Mouse (Mus musculus) MEL (cell line): ENCODE measurements around the gene Lrp4. TPM values are rescaled to one million over a fixed set of nuclear protein-coding genes. Genes with fewer than 3 reads are reported as not detected.
A peak's percentile ranks its signal among the peaks of the same experiment; 100 is the strongest.

ENCODE experiments used
- DNase-seq: peaks from one replicate; pipeline ENCODE4 v3.0.0; 2011; ENCODE audit warnings: low read depth, low spot score
- H3K27ac ChIP-seq: 2 replicates; pipeline ENCODE4 v1.5.1; 2012; ENCODE audit warnings: low read depth, mild to moderate bottlenecking, control low read depth, low read length, moderate library complexity; ENCODE audit not compliant: control insufficient read depth
- H3K27me3 ChIP-seq, 2 experiments: fragments of 150-350 bp in 1 of 2; sonication (generic) in 1 of 2; 2 replicates each; pipeline ENCODE4 v1.6.1; 2012; ENCODE audit warnings: low read length in 2 of 2, mild to moderate bottlenecking in 2 of 2, improper control_type of control experiment in 1 of 2, moderate library complexity in 1 of 2; ENCODE audit not compliant: insufficient read depth in 2 of 2, control insufficient read depth in 1 of 2
- H3K36me3 ChIP-seq, 2 experiments: 2 replicates each; pipeline ENCODE4 v1.6.1; 2012 to 2014; ENCODE audit warnings: low read length in 2 of 2, improper control_type of control experiment in 1 of 2, inconsistent platforms in 1 of 2, mild to moderate bottlenecking in 1 of 2; ENCODE audit not compliant: insufficient read depth in 2 of 2, control insufficient read depth in 1 of 2
- H3K4me1 ChIP-seq, 2 experiments: fragments of 150-350 bp in 1 of 2; sonication (generic) in 1 of 2; 2 replicates each; pipeline ENCODE4 v1.6.1; 2012; ENCODE audit warnings: low read length in 2 of 2, improper control_type of control experiment in 1 of 2, mild to moderate bottlenecking in 1 of 2; ENCODE audit not compliant: insufficient read depth in 2 of 2, control insufficient read depth in 1 of 2
- H3K4me3 ChIP-seq, 2 experiments: fragments of 150-350 bp in 1 of 2; sonication (generic) in 1 of 2; 2 replicates each; pipeline ENCODE4 v1.5.1; 2012; ENCODE audit warnings: low read depth in 2 of 2, low read length in 2 of 2, mild to moderate bottlenecking in 2 of 2, moderate library complexity in 2 of 2, control low read depth in 1 of 2, improper control_type of control experiment in 1 of 2; ENCODE audit not compliant: control insufficient read depth in 1 of 2, insufficient read depth in 1 of 2
- H3K79me2 ChIP-seq: 2 replicates; pipeline ENCODE4 v1.6.1; 2012; ENCODE audit warnings: mild to moderate bottlenecking, low read length, moderate library complexity; ENCODE audit not compliant: control insufficient read depth, poor library complexity, insufficient read depth
- H3K9ac ChIP-seq: 2 replicates; pipeline ENCODE4 v1.6.1; 2012; ENCODE audit warnings: low read depth, mild to moderate bottlenecking, control low read depth, low read length, moderate library complexity; ENCODE audit not compliant: control insufficient read depth, poor library complexity, severe bottlenecking
- H3K9me3 ChIP-seq: fragments of 150-350 bp; sonication (generic); replicated peaks from 2 replicates; pipeline ENCODE4 v1.6.1; 2012; ENCODE audit warnings: mild to moderate bottlenecking, low read length, improper control_type of control experiment, moderate library complexity; ENCODE audit not compliant: insufficient read depth
- BHLHE40 ChIP-seq: IDR thresholded peaks from 2 replicates; pipeline ENCODE4 v1.6.1; 2012; ENCODE audit warnings: low read depth, mild to moderate bottlenecking, inconsistent platforms, low read length, improper control_type of control experiment, borderline replicate concordance
- CHD1 ChIP-seq: IDR thresholded peaks from 2 replicates; pipeline ENCODE4 v1.6.1; 2012; ENCODE audit warnings: low read depth, mild to moderate bottlenecking, inconsistent platforms, low read length, improper control_type of control experiment
- CHD2 ChIP-seq: IDR thresholded peaks from 2 replicates; pipeline ENCODE4 v1.6.1; 2011; ENCODE audit warnings: low read length, improper control_type of control experiment
- CTCF ChIP-seq, 3 experiments: IDR thresholded peaks in 2 of 3; conservative IDR thresholded peaks in 1 of 3; 2 replicates each; pipeline ENCODE4 v1.5.1; 2011 to 2012; ENCODE audit warnings: low read length in 3 of 3, low read depth in 2 of 3, mild to moderate bottlenecking in 2 of 3, improper control_type of control experiment in 1 of 3, inconsistent platforms in 1 of 3, mixed read lengths in 1 of 3, moderate library complexity in 1 of 3; ENCODE audit not compliant: control insufficient read depth in 1 of 3, insufficient read depth in 1 of 3, poor library complexity in 1 of 3, severe bottlenecking in 1 of 3
- E2F4 ChIP-seq: IDR thresholded peaks from 2 replicates; pipeline ENCODE4 v1.6.1; 2011; ENCODE audit warnings: low read depth, low read length, improper control_type of control experiment, borderline replicate concordance
- ELF1 ChIP-seq: IDR thresholded peaks from 2 replicates; pipeline ENCODE4 v1.6.1; 2014; ENCODE audit warnings: low read depth, mild to moderate bottlenecking, inconsistent platforms, low read length, improper control_type of control experiment, moderate library complexity
- EP300 ChIP-seq, 2 experiments: IDR thresholded peaks; 2 replicates each; pipeline ENCODE4 v1.6.1; 2011; ENCODE audit warnings: improper control_type of control experiment in 2 of 2, low read length in 2 of 2, low read depth in 1 of 2, mild to moderate bottlenecking in 1 of 2
- ETS1 ChIP-seq: IDR thresholded peaks from 2 replicates; pipeline ENCODE4 v1.6.1; 2012; ENCODE audit warnings: low read depth, mild to moderate bottlenecking, inconsistent platforms, low read length, improper control_type of control experiment, moderate library complexity
- GABPA ChIP-seq: IDR thresholded peaks from 2 replicates; pipeline ENCODE4 v1.6.1; 2012; ENCODE audit warnings: low read depth, mild to moderate bottlenecking, inconsistent platforms, low read length, improper control_type of control experiment, moderate library complexity
- GATA1 ChIP-seq: IDR thresholded peaks from 2 replicates; pipeline ENCODE4 v1.6.1; 2011; ENCODE audit warnings: low read depth, low read length, improper control_type of control experiment
- HCFC1 ChIP-seq: IDR thresholded peaks from 2 replicates; pipeline ENCODE4 v1.6.1; 2012; ENCODE audit warnings: low read depth, mild to moderate bottlenecking, inconsistent platforms, low read length, improper control_type of control experiment, moderate library complexity
- JUND ChIP-seq: IDR thresholded peaks from 2 replicates; pipeline ENCODE4 v1.6.1; 2011; ENCODE audit warnings: low read depth, mild to moderate bottlenecking, improper control_type of control experiment, low read length
- KAT2A ChIP-seq: conservative IDR thresholded peaks from 2 replicates; pipeline ENCODE4 v1.6.1; 2012; ENCODE audit warnings: low read depth, low read length, improper control_type of control experiment, inconsistent platforms
- MAFK ChIP-seq: IDR thresholded peaks from 2 replicates; pipeline ENCODE4 v1.6.1; 2011; ENCODE audit warnings: low read depth, mild to moderate bottlenecking, low read length, improper control_type of control experiment, borderline replicate concordance
- MAX ChIP-seq: IDR thresholded peaks from 2 replicates; pipeline ENCODE4 v1.6.1; 2011; ENCODE audit warnings: low read length, improper control_type of control experiment
- MAZ ChIP-seq: IDR thresholded peaks from 2 replicates; pipeline ENCODE4 v1.6.1; 2012; ENCODE audit warnings: low read depth, mild to moderate bottlenecking, inconsistent platforms, low read length, improper control_type of control experiment
- MEF2A ChIP-seq: IDR thresholded peaks from 2 replicates; pipeline ENCODE4 v1.6.1; 2014; ENCODE audit warnings: low read depth, mild to moderate bottlenecking, inconsistent platforms, low read length, improper control_type of control experiment; ENCODE audit not compliant: poor library complexity, insufficient replicate concordance, severe bottlenecking; ENCODE audit errors: extremely low read depth
- MXI1 ChIP-seq: IDR thresholded peaks from 2 replicates; pipeline ENCODE4 v1.6.1; 2011; ENCODE audit warnings: mild to moderate bottlenecking, low read depth, low read length, improper control_type of control experiment
- MYB ChIP-seq: IDR thresholded peaks from 2 replicates; pipeline ENCODE4 v1.6.1; 2011; ENCODE audit warnings: mild to moderate bottlenecking, low read depth, low read length, improper control_type of control experiment
- MYC ChIP-seq: IDR thresholded peaks from 2 replicates; pipeline ENCODE4 v1.6.1; 2011; ENCODE audit warnings: low read depth, mild to moderate bottlenecking, low read length, improper control_type of control experiment, moderate library complexity
- NELFE ChIP-seq: IDR thresholded peaks from 2 replicates; pipeline ENCODE4 v1.6.1; 2011; ENCODE audit warnings: low read depth, low read length, improper control_type of control experiment
- NRF1 ChIP-seq: IDR thresholded peaks from 2 replicates; pipeline ENCODE4 v1.6.1; 2014; ENCODE audit warnings: low read depth, mild to moderate bottlenecking, inconsistent platforms, low read length, improper control_type of control experiment, moderate library complexity; ENCODE audit not compliant: poor library complexity, insufficient read depth, severe bottlenecking
- POLR2A ChIP-seq, 2 experiments: IDR thresholded peaks; 2 replicates each; pipeline ENCODE4 v1.6.1; 2011 to 2012; ENCODE audit warnings: low read length in 2 of 2, mild to moderate bottlenecking in 2 of 2, control low read depth in 1 of 2, improper control_type of control experiment in 1 of 2, low read depth in 1 of 2, moderate library complexity in 1 of 2; ENCODE audit not compliant: control insufficient read depth in 1 of 2, insufficient read depth in 1 of 2, poor library complexity in 1 of 2
- POLR2AphosphoS2 ChIP-seq: IDR thresholded peaks from 2 replicates; pipeline ENCODE4 v1.6.1; 2011; ENCODE audit warnings: low read length, improper control_type of control experiment
- POLR2AphosphoS5 ChIP-seq: IDR thresholded peaks from 2 replicates; pipeline ENCODE4 v1.6.1; 2012; ENCODE audit warnings: low read depth, borderline replicate concordance, mild to moderate bottlenecking, inconsistent platforms, low read length, moderate library complexity, mixed read lengths
- RAD21 ChIP-seq: IDR thresholded peaks from 2 replicates; pipeline ENCODE4 v1.6.1; 2011; ENCODE audit warnings: mild to moderate bottlenecking, low read depth, low read length, improper control_type of control experiment
- RCOR1 ChIP-seq: IDR thresholded peaks from 2 replicates; pipeline ENCODE4 v1.6.1; 2012; ENCODE audit warnings: low read depth, mild to moderate bottlenecking, inconsistent platforms, low read length, improper control_type of control experiment
- SMC3 ChIP-seq: IDR thresholded peaks from 2 replicates; pipeline ENCODE4 v1.6.1; 2011; ENCODE audit warnings: low read depth, low read length, improper control_type of control experiment
- TAL1 ChIP-seq: IDR thresholded peaks from 2 replicates; pipeline ENCODE4 v1.6.1; 2012; ENCODE audit warnings: mild to moderate bottlenecking, inconsistent platforms, low read length, moderate library complexity, mixed read lengths
- TBP ChIP-seq: IDR thresholded peaks from 2 replicates; pipeline ENCODE4 v1.8.0; 2011; ENCODE audit warnings: low read depth, low read length, improper control_type of control experiment
- TCF12 ChIP-seq: IDR thresholded peaks from 2 replicates; pipeline ENCODE4 v1.6.1; 2014; ENCODE audit warnings: low read depth, mild to moderate bottlenecking, inconsistent platforms, low read length, improper control_type of control experiment, moderate library complexity
- UBTF ChIP-seq: IDR thresholded peaks from 2 replicates; pipeline ENCODE4 v1.6.1; 2012; ENCODE audit warnings: low read depth, mild to moderate bottlenecking, inconsistent platforms, low read length, improper control_type of control experiment, moderate library complexity, borderline replicate concordance; ENCODE audit not compliant: insufficient read depth
- USF1 ChIP-seq: IDR thresholded peaks from 2 replicates; pipeline ENCODE4 v1.6.1; 2014; ENCODE audit warnings: low read depth, mild to moderate bottlenecking, inconsistent platforms, low read length, improper control_type of control experiment, moderate library complexity
- USF2 ChIP-seq, 2 experiments: IDR thresholded peaks; 2 replicates each; pipeline ENCODE4 v1.6.1; 2011 to 2012; ENCODE audit warnings: improper control_type of control experiment in 2 of 2, low read length in 2 of 2, borderline replicate concordance in 1 of 2, inconsistent platforms in 1 of 2, low read depth in 1 of 2, mild to moderate bottlenecking in 1 of 2; ENCODE audit not compliant: insufficient read depth in 1 of 2
- ZC3H11A ChIP-seq: IDR thresholded peaks from 2 replicates; pipeline ENCODE4 v1.6.1; 2012; ENCODE audit warnings: low read depth, mild to moderate bottlenecking, inconsistent platforms, low read length, improper control_type of control experiment
- ZMIZ1 ChIP-seq: IDR thresholded peaks from 2 replicates; pipeline ENCODE4 v1.6.1; 2012; ENCODE audit warnings: low read depth, mild to moderate bottlenecking, inconsistent platforms, low read length, improper control_type of control experiment, moderate library complexity
- ZNF384 ChIP-seq: IDR thresholded peaks from 2 replicates; pipeline ENCODE4 v1.6.1; 2012; ENCODE audit warnings: low read depth, mild to moderate bottlenecking, inconsistent platforms, low read length, improper control_type of control experiment
- polyA plus RNA-seq, 2 experiments: library from polyadenylated mRNA; stranded (reverse) in 1 of 2; unstranded in 1 of 2; fragments of >175 nt in 1 of 2; fragments of >200 nt in 1 of 2; gene quantifications; 2 replicates each; pipeline versions ENCODE4 v1.2.1 to v1.2.4; 2012; ENCODE audit warnings: low replicate concordance in 2 of 2, low read depth in 1 of 2; ENCODE audit not compliant: insufficient read length in 2 of 2, insufficient read depth in 1 of 2, missing spikeins in 1 of 2
- total RNA-seq: library from RNA; depleted of rRNA; stranded (reverse); fragments of 300-350 nt; gene quantifications from 2 replicates; pipeline ENCODE4 v1.2.3, GENCODE M21; 2012

The Lrp4 gene
- total and polyA plus RNA-seq, 3 experiments, result 1.1 to 2.8 TPM; not detected in 1

DNA sequence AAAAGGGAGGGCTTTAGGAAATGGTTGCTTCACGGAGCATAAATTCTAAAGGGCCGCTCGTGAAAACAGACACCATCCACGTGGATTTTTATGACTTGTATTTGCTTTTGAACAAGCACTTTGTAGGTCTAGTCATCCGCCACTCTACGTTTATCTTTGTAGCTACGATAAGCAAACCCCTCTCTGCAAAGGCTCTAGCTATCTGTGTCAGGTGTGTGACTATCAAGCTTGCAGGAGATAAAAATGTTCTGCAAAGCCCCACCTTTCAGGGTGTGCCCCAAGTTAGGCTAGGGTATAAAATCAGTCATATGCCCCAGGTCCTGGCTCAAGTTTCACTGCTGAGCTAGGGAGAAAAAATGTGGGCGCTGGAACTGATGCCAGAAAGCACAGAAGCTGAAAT, 4.7 kb upstream of the Lrp4 start:
- H3K4me1 ChIP-seq, result peaks cover 7 to 15% of the 10 kb centered on the region in 2 experiments
- H3K9me3 ChIP-seq, result no peaks in the 10 kb centered on the region
- H3K4me3 ChIP-seq, result peak overlapping the region; percentile 42 to 59
- H3K9ac ChIP-seq, result peak overlapping the region; percentile 47
- H3K79me2 ChIP-seq, result no peaks in the 10 kb centered on the region
- DNase-seq, result peak; percentile 72
- peak overlapping the region; percentile 62 for H3K27ac ChIP-seq
- no peaks in the 10 kb centered on the region for H3K27me3 ChIP-seq
- peaks cover 0 to 18% of the 10 kb centered on the region in 2 experiments; a peak in 2 of 4 replicates for H3K36me3 ChIP-seq
- TF ChIP-seq RAD21 (no peak), POLR2A (IDR thresholded peaks at IDR 0.05; ENCODE audit: control insufficient read depth in 1 of 2, insufficient read depth in 1 of 2, low read depth in 1 of 2, low read length in 2 of 2, poor library complexity in 1 of 2) (no peak), USF2 (IDR thresholded peaks at IDR 0.05; ENCODE audit: borderline replicate concordance in 1 of 2, insufficient read depth in 1 of 2, low read depth in 1 of 2, low read length in 2 of 2) (no peak), MYB (no peak), POLR2AphosphoS5 (no peak), SMC3 (no peak), MEF2A (no peak), RCOR1 (peak; percentile 75), USF1 (peak; percentile 58), MAFK (0 out of 2 replicates have a peak, but pooled peaks have one; percentile 21), CTCF (IDR thresholded peaks at IDR 0.05 in 2 of 3, conservative IDR thresholded peaks at IDR 0.05 in 1 of 3; ENCODE audit: control insufficient read depth in 1 of 3, insufficient read depth in 1 of 3, low read depth in 2 of 3, low read length in 3 of 3, poor library complexity in 1 of 3, severe bottlenecking in 1 of 3) (no peak), E2F4 (no peak), ZC3H11A (no peak), EP300 (IDR thresholded peaks at IDR 0.05; ENCODE audit: low read depth in 1 of 2, low read length in 2 of 2) (peak; percentile 76 to 83), HCFC1 (peak; percentile 39; the same call in 1 of the 2 replicates), CHD2 (no peak), ZMIZ1 (peak; percentile 31; the same call in 1 of the 2 replicates), TAL1 (no peak), MXI1 (peak; percentile 79), UBTF (no peak), ELF1 (no peak), TBP (peak; percentile 72; the same call in 1 of the 2 replicates), TCF12 (peak; percentile 83), GATA1 (peak; percentile 95), MAX (peak; percentile 80), GABPA (no peak), KAT2A (no peak), CHD1 (no peak), ETS1 (peak; percentile 83), JUND (no peak), MAZ (peak; percentile 60; the same call in 1 of the 2 replicates), ZNF384 (0 out of 2 replicates have a peak, but pooled peaks have one; percentile 32), NRF1 (no peak), MYC (0 out of 2 replicates have a peak, but pooled peaks have one; percentile 24), NELFE (no peak), POLR2AphosphoS2 (no peak), BHLHE40 (peak; percentile 50; the same call in 1 of the 2 replicates)
